Mouse (Mus musculus): ENCODE measurements around the gene Hist1h2bc.

DNA sequence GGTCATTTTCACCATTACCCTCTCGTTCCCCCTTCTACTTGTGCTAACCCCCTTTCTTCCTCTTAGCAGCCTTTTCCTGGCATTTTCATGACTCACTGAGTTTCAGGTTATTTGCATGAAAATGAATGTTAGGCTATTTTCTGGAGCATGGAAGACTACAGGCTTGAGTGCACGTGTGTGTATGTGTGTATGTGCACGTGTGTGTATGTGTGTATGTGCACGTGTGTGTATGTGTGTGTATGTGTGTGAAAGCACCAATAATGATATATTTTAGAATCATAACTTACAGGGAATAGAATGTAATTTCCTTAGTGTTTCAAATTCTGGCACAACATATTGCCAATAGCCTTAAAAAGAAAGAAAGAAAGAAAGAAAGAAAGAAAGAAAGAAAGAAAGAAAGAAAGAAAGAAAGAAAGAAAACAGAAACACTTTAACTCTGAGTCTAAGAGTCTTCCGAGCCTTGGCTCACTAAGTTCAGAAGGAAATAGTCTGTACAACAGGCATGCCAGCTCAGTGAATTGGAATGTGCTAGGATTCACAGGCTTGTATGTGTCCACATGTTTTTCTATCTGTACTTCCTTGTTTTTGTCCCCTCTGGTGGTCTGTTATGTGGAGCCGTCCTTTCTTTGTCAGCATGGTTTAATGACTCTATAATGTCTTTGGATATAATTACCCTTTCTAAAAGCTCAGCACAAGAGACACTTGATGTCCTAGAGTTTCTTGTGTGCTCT, 24.2 kb upstream of the Hist1h2bc start:
- no peak for TF ChIP-seq CTCF (IDR thresholded peaks at IDR 0.05; ENCODE audit: control insufficient read depth, insufficient read depth, low read length)
- no peak for TF ChIP-seq POLR2A (IDR thresholded peaks at IDR 0.05; ENCODE audit: borderline replicate concordance, control insufficient read depth, low read depth, low read length)

All from bone marrow, adult 2 months (tissue).